Mouse (Mus musculus) olfactory bulb, adult 2 months (tissue): ENCODE data around the gene Ccdc78. TPM values are rescaled to one million over a fixed set of nuclear protein-coding genes. Genes with fewer than 3 reads are reported as not detected.

Experiments used
- H3K27ac ChIP-seq: fragments of 200-500 bp; 2 replicates; pipeline ENCODE4 v1.5.1; 2012; ENCODE audit warnings: low read depth, low read length; ENCODE audit not compliant: insufficient read depth
- H3K4me1 ChIP-seq: fragments of 200-500 bp; 2 replicates; pipeline ENCODE4 v1.6.1; 2012; ENCODE audit warnings: low read length; ENCODE audit not compliant: control insufficient read depth, insufficient read depth
- H3K4me3 ChIP-seq: fragments of 200-500 bp; 2 replicates; pipeline ENCODE4 v1.5.1; 2012; ENCODE audit warnings: mild to moderate bottlenecking, low read depth, low read length, moderate library complexity; ENCODE audit not compliant: insufficient read depth
- CTCF ChIP-seq: fragments of 200-500 bp; IDR thresholded peaks from 2 replicates; pipeline ENCODE4 v1.5.1; 2012; ENCODE audit warnings: low read depth, mild to moderate bottlenecking, low read length, moderate library complexity; ENCODE audit not compliant: insufficient read depth
- POLR2A ChIP-seq: fragments of 200-500 bp; IDR thresholded peaks from 2 replicates; pipeline ENCODE4 v1.6.1; 2012; ENCODE audit warnings: mild to moderate bottlenecking, low read depth, low read length, moderate library complexity; ENCODE audit not compliant: insufficient read depth
- WGBS: fragments of 180-500 bp; shearing (Covaris S2); methylation state at CpG from one replicate; pipeline ENCODE4 v1.1.7; 2018; 5-methylcytosine and 5-hydroxymethylcytosine counted together
- polyA plus RNA-seq: library from polyadenylated mRNA; stranded (reverse); fragments of >200 nt; gene quantifications from 2 replicates; pipeline ENCODE4 v1.2.4, GENCODE M21; 2012; ENCODE audit warnings: low replicate concordance; ENCODE audit not compliant: missing spikeins, insufficient read depth, insufficient read length

Gene Ccdc78
- polyA plus RNA-seq, 1 experiment: not detected

DNA sequence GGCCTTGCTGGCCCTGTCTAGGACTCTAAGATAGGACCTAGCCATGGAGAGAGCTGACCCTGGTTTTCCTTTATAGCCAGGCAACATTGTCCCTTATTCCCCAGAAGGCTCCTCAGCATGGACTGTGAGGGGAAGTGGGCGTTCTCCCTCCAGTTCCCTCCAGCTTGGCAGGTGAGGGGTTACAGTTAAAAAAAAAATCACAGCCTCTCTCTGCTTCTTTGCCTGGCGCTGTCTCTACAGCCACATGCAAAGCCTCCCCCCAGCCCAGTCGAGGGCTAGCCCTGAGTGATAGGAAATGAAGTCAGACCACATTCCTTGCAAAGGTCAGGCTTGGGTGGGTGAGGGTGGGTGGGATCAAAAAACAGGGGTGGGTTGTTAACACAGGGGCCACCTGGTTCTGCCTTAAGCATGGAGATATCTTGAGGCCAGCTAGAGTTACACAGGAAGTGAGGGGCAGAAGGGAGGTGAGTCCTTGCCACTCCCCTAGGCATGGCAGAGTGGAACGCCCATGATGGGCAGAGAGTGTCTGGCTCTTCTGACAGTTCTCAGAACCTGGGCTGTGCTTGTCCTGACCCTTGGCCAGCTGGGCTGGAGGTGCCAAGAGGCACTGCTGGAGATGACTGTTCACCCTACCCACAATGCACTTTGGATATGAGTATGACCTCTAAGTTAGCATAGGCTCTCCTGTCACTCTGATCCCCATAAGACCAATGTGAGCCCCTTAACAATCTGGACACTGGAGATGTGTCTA, 30.6 kb upstream of the Ccdc78 start:
- Histone ChIP-seq H3K27ac (no peak overlapping the region), H3K4me1 (peaks cover 6% of the 10 kb centered on the region), H3K4me3 (no peak overlapping the region)
- TF ChIP-seq POLR2A (no peak), CTCF (no peak)
- WGBS: 59% methylated on average over 4 of the region's 4 CpGs

DNA sequence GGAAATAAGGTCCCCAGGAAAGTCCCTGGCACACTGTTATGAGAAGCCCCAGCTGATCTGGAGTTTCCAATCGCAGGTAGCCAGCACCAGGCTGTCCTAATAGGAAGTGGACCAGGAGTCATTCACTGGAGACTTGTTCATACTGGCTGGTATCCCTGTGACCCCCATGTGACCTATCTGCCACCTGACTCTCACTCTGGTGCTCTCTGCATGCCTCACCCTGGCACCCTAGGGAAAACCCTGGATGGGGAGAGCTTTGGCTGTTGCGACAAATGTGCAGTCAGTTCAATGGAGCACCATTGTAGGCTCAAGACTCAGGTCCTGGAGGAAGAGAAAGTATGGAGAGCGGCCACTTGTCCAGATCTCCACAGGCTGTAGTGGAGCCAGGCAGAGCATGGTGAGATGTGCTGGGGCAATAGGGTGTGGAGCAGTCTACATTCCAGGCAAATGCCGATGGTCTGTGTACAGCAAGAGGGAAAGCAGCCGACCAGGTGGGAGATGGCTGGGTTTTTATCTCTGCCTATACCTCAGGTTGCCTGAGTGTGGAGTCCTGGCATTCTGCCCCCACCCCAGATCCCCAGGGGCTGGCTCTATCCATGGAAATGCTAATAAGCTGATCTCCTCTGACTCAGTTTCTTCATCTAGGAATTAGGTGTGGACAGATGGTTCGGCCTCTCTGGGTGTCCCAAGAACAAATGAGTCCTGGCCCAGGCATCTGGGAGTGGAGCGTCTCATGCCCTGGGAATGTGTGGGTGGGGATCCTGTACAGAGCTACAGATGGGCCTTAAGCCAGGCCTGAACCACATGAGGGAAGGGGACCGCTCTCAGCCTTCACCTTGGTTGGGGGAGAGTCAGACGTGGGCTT, 29.8 kb upstream of the Ccdc78 start:
- TF ChIP-seq POLR2A (no peak), CTCF (no peak)
- H3K27ac ChIP-seq: no peak overlapping the region
- no peak overlapping the region for H3K4me3 ChIP-seq
- 79% methylated on average over 9 of the region's 9 CpGs for WGBS
- peaks cover 2% of the 10 kb centered on the region for H3K4me1 ChIP-seq

DNA sequence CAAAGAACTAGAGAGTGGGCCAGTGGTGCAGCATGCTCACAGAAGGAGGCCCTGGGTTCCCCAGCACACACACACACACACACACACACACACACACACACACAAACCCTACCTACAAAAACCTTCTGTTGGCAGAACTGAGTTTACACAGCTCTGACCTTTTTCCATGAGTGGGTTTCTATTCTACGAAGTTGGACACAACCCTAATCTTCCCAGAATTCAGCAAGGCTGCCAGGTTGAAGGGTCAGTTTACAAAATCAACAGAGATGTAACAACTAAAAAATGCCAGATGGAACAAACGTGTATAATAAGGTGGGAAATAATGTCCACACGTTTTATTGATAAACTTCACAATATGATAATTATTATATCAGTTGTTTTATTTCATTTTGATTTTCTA, 28.7 kb upstream of the Ccdc78 start:
- WGBS: 71% methylated on average over 3 of the region's 3 CpGs
- TF ChIP-seq CTCF (no peak), POLR2A (no peak)
- no peaks in the 10 kb centered on the region; the same call in 1 of the 2 replicates for H3K4me1 ChIP-seq
- H3K27ac ChIP-seq: no peak overlapping the region
- H3K4me3 ChIP-seq: no peak overlapping the region

DNA sequence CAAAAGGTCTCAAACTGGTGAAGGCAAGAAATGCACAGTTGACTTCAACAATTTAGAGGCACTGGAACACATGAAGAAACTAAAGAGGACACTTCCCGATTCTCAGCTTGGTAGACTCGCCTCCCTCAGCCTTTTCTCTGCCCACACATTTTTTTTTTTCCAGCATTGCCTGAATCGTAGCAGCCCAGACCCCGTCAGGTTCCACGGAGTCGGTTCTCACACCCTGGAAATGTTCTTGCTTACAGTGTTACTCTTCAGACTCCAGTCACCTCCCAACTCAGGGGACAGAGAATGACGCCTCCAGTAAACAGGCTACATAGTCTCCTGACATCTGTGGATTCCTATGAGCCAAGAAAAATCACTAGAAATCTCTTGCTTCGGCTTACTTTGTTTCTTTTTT, 26.2 kb upstream of the Ccdc78 start:
- Histone ChIP-seq H3K4me1 (no peaks in the 10 kb centered on the region; the same call in 1 of the 2 replicates), H3K4me3 (no peak overlapping the region), H3K27ac (no peak overlapping the region)
- TF ChIP-seq POLR2A (no peak), CTCF (no peak)
- WGBS: 54% methylated on average over 8 of the region's 8 CpGs

DNA sequence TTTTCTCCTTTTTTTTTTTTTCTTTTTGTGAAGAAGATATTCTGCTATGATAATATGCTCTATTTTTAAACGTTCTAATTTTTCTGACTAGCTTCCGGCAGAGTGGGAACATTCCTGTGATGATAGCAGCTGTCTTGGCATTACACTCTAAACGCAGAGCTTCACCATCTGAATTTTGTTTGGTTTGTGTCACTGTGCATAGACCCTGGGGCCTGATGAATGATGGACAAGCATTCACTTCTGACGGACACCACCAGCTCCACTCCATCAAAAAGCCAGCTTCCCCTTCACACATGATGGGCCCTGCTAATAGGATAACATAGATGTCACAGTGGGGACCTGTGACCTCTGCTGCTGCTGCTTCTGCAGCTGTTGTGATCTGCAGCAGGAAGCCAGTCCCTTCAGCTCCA, 24.8 kb upstream of the Ccdc78 start:
- H3K4me3 ChIP-seq: no peak overlapping the region
- no peak overlapping the region for H3K27ac ChIP-seq
- TF ChIP-seq CTCF (no peak), POLR2A (no peak)
- H3K4me1 ChIP-seq: no peaks in the 10 kb centered on the region; the same call in 1 of the 2 replicates
- 44% methylated on average over 4 of the region's 4 CpGs for WGBS

DNA sequence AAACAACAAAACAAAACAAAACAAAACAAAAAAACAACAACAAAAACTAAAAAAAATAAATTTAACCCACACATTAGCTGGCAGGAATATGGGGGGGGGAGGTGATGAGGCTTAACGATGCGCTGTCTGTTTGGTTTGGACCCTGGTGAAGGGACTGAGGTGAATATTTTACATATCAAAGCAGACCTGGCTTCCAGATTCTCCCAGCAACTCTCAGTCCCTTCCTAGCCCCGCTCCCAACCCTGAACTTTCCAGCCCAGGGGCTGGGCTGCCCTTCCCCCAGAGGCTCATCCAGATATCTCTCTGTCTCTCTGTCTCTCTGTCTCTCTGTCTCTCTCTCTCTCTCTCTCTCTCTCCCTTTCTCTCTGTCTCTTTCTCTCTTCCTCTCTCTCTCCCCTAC, 23.8 kb upstream of the Ccdc78 start:
- WGBS: 47% methylated on average over 3 of the region's 3 CpGs
- no peak overlapping the region for H3K27ac ChIP-seq

DNA sequence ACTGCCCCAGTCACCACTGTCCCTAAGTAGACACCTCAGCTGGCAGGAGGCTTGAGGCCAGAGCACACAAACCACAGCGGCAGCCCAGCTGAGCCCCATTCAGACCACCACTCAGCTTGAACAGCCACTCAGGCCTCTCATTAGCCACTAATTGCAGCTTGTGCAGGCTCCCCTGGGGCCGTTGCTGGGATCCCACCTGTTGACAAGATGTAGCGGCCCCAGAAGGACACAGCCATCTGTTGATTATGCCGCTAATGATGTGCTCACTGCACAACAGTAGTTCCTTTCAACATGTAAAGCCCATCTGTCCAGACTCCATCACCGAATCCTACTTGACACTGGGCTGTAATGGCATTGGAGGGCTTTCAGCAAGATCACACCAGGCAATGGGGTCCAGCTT, 20.5 kb upstream of the Ccdc78 start:
- Histone ChIP-seq H3K4me3 (no peak overlapping the region), H3K27ac (no peak overlapping the region), H3K4me1 (no peaks in the 10 kb centered on the region; the same call in 1 of the 2 replicates)
- WGBS: 15% methylated on average over 5 of the region's 5 CpGs
- no peak for TF ChIP-seq CTCF
- no peak for TF ChIP-seq POLR2A

More for the DNA sequence above, 23.8 kb upstream of the Ccdc78 start:
- TF ChIP-seq CTCF: no peak
- TF ChIP-seq POLR2A: no peak
- Histone ChIP-seq H3K4me1 (no peaks in the 10 kb centered on the region; the same call in 1 of the 2 replicates), H3K4me3 (no peak overlapping the region)

DNA sequence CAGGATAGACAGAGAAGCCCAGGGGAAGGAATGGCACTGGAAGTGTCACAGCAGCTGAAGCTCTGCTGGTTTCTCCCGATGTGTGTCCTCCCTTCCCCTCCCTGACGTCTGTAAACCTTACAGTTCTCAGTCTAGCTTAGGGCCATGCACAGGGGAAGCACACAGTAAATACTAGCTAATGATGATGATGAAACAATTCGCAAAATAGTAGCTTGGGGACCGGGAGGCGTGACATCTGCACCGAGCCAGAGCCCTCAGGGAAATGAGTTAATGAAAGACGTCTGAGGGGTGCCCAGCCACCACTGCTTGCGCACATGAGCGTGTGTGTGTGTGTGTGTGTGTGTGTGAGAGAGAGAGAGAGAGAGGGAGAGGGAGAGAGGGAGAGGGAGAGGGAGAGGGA, 17.0 kb upstream of the Ccdc78 start:
- Histone ChIP-seq H3K4me1 (peaks cover 3% of the 10 kb centered on the region), H3K27ac (no peak overlapping the region), H3K4me3 (no peak overlapping the region)
- 33% methylated on average over 9 of the region's 9 CpGs for WGBS
- no peak for TF ChIP-seq CTCF
- TF ChIP-seq POLR2A: no peak

DNA sequence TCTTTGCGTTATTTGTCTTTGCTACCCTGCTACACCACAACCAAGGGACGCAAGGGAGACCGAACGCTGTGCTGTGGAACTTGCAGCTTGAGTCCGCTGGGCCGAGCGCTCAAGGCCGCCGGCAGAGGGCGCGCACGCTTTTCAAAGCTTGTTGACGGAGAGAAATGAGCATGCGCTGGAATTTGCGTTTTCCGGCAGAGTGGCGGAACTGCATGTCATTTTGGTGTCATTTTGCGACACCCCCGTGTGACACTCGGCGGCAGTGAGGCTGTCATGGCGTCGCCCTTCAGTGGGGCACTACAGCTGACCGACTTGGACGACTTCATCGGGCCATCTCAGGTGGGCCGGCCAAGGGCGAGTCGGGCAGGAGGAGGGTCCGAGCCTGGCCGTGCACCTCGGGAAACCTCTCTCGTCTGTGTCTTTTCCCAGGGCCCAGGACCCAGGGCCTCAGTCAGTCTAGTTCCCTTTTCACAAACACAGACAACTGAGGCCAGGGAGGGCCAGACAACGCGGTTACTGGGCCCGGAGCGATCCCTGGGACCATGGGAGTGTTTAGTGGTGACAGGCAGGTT, 12.7 kb upstream of the Ccdc78 start, which contains the start of gene Narfl:
Gene Narfl (plus strand): TSS at position 228 of the 572 bp plus-strand sequence.
- TF ChIP-seq CTCF: peak; percentile 83
- peak; percentile 59; the same call in 1 of the 2 replicates for TF ChIP-seq POLR2A
- WGBS: under 1% methylated on average over 37 of the region's 37 CpGs
- peak within 1 kb of the TSS; percentile 12; the same call in 1 of the 2 replicates for H3K27ac ChIP-seq
- H3K4me3 ChIP-seq: peak within 1 kb of the TSS; percentile 66
- H3K4me1 ChIP-seq: peaks cover 7% of the 10 kb centered on the region
